Mouse (Mus musculus) lung, postnatal 0 days (tissue): ENCODE measurements around the gene Adam15. TPM values are rescaled to one million over a fixed set of nuclear protein-coding genes. Genes with fewer than 3 reads are reported as not detected.

Experiments
- ATAC-seq: fragments of 200-750 bp; cut with Nextera tagmentation; 2 replicates; pipeline ENCODE4 v1.8.0; 2017; ENCODE audit warnings: moderate library complexity
- DNase-seq: peaks from one replicate; pipeline ENCODE4 v3.0.0-alpha.2; 2016; ENCODE audit warnings: low spot score
- H3K27ac ChIP-seq: fragments of 300-500 bp; sonication (generic); 2 replicates; pipeline ENCODE4 v1.5.1; 2014; ENCODE audit warnings: antibody characterized with exemption, mild to moderate bottlenecking, low read length, mixed read lengths
- H3K27me3 ChIP-seq: fragments of 300-500 bp; sonication (generic); replicated peaks from 2 replicates; pipeline ENCODE4 v1.6.1; 2014; ENCODE audit warnings: low read length, mixed read lengths; ENCODE audit not compliant: insufficient read depth
- H3K36me3 ChIP-seq: fragments of 300-500 bp; sonication (generic); 2 replicates; pipeline ENCODE4 v1.6.1; 2014; ENCODE audit warnings: low read length, mixed read lengths; ENCODE audit not compliant: insufficient read depth
- H3K4me1 ChIP-seq: fragments of 300-500 bp; sonication (generic); 2 replicates; pipeline ENCODE4 v1.6.1; 2014; ENCODE audit warnings: antibody characterized with exemption, low read depth, low read length, mixed read lengths; ENCODE audit not compliant: insufficient read depth
- H3K4me2 ChIP-seq: fragments of 300-500 bp; sonication (generic); replicated peaks from 2 replicates; pipeline ENCODE4 v1.6.1; 2014; ENCODE audit warnings: low read depth, mild to moderate bottlenecking, low read length, moderate library complexity, mixed read lengths
- H3K4me3 ChIP-seq: fragments of 300-500 bp; sonication (generic); 2 replicates; pipeline ENCODE4 v1.5.1; 2014; ENCODE audit warnings: low read depth, low read length
- H3K9ac ChIP-seq: fragments of 300-500 bp; sonication (generic); replicated peaks from 2 replicates; pipeline ENCODE4 v1.6.1; 2014; ENCODE audit warnings: low read depth, mild to moderate bottlenecking
- H3K9me3 ChIP-seq: fragments of 300-500 bp; sonication (generic); 2 replicates; pipeline ENCODE4 v1.6.1; 2016; ENCODE audit warnings: low read length, mixed read lengths
- CTCF ChIP-seq: IDR thresholded peaks from 2 replicates; pipeline ENCODE4 v1.5.1; 2016; ENCODE audit warnings: antibody characterized with exemption, mild to moderate bottlenecking
- EP300 ChIP-seq: IDR thresholded peaks from 2 replicates; pipeline ENCODE4 v1.6.1; 2016; ENCODE audit warnings: antibody characterized with exemption, mild to moderate bottlenecking, control low read depth
- WGBS: fragments of 180-500 bp; shearing (Covaris S2); extraction: QIAGEN DNeasy Blood & Tissue Kit; methylation state at CpG from one replicate; pipeline ENCODE4 v1.1.7; 2014; 5-methylcytosine and 5-hydroxymethylcytosine counted together
- polyA plus RNA-seq: library from polyadenylated mRNA; unstranded; fragments of >200 nt; fragmentation: Nextera tagmentation; extraction: Ambion mirVana; gene quantifications from 2 replicates; pipeline ENCODE4 v1.2.1, GENCODE M21; 2015

The Adam15 gene
- polyA plus RNA-seq, 1 experiment from 2014 or later: 177 TPM

GRCm38 (mm10) chr3:89295685-89296230 lies 54.0 kb downstream of the Adam15 start:
- Histone ChIP-seq H3K27ac (no peak overlapping the region), H3K4me1 (no peaks in the 10 kb centered on the region), H3K9ac (no peak overlapping the region)

GRCm38 (mm10) chr3:89294195-89294594 lies 55.6 kb downstream of the Adam15 start:
- Histone ChIP-seq H3K36me3 (no peaks in the 10 kb centered on the region), H3K27ac (no peak overlapping the region), H3K27me3 (no peaks in the 10 kb centered on the region), H3K4me2 (no peak overlapping the region), H3K9ac (no peak overlapping the region), H3K4me1 (no peaks in the 10 kb centered on the region), H3K9me3 (no peaks in the 10 kb centered on the region), H3K4me3 (no peak overlapping the region)
- TF ChIP-seq EP300 (no peak), CTCF (no peak)
- DNase-seq (no peak), ATAC-seq (no peak)
- 74% methylated on average over 5 of the region's 5 CpGs for WGBS

More at GRCm38 (mm10) chr3:89295685-89296230, 54.0 kb downstream of the Adam15 start:
- no peak for ATAC-seq
- DNase-seq: no peak
- 82% methylated on average over 8 of the region's 8 CpGs for WGBS
- Histone ChIP-seq H3K4me3 (no peak overlapping the region), H3K36me3 (no peaks in the 10 kb centered on the region), H3K9me3 (no peaks in the 10 kb centered on the region), H3K4me2 (no peak overlapping the region), H3K27me3 (no peaks in the 10 kb centered on the region)
- TF ChIP-seq EP300 (no peak), CTCF (no peak)

- Histone ChIP-seq H3K4me1 (no peaks in the 10 kb centered on the region), H3K9ac (no peak overlapping the region), H3K9me3 (no peaks in the 10 kb centered on the region), H3K4me3 (no peak overlapping the region), H3K4me2 (no peak overlapping the region), H3K27me3 (no peaks in the 10 kb centered on the region), H3K27ac (no peak overlapping the region), H3K36me3 (no peaks in the 10 kb centered on the region)
- no peak for ATAC-seq
- no peak for DNase-seq
- 85% methylated on average over 11 of the region's 11 CpGs for WGBS
- TF ChIP-seq EP300 (no peak), CTCF (no peak)
These were observed 56.4 kb downstream of the Adam15 start for GRCm38 (mm10) chr3:89293247-89293918.

DNA sequence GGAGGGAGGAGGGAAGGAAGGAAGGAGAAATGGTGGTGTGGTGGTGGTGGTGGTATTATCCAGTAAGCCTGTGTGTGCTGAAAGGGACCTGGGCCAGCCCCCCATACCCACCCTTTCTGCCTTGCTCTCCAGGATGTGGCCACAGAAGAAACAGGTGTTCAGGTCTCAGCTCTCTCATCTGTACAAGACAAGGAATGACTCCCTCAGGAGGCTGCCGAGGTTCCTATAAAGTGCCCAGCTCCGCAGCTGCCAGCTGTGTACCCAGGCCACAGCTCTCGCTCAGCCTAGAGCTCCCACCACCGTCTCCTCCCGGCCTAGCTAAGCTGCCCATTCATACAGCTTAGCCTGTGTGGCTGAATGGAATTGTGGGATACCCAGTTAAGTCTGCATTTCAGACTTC lies 57.5 kb downstream of the Adam15 start:
- H3K4me1 ChIP-seq: no peaks in the 10 kb centered on the region
- WGBS: 71% methylated on average over 5 of the region's 5 CpGs
- no peaks in the 10 kb centered on the region for H3K9me3 ChIP-seq
- TF ChIP-seq EP300 (no peak), CTCF (no peak)
- H3K9ac ChIP-seq: no peak overlapping the region
- DNase-seq: no peak
- ATAC-seq: no peak
- no peak overlapping the region for H3K27ac ChIP-seq
- H3K4me2 ChIP-seq: no peak overlapping the region
- H3K36me3 ChIP-seq: no peaks in the 10 kb centered on the region
- no peaks in the 10 kb centered on the region for H3K27me3 ChIP-seq
- no peak overlapping the region for H3K4me3 ChIP-seq

DNA sequence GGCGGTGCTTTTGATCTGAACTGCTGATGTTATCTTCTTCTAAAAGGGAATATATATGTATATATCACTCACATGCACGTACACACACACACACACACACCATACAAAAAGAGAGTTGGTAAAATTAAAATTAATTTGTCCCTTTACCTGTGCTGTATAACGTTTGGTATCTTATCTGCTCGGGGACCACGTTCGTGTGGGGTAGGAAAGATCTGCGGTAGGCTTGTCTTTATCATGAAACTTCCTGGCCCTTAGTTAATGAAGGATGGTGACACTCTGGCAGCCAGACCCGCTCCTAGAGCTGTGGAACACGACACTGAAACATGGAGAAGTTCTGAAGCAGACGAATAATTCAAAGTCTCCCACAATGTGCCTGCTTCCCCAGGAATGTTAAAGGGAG lies 57.9 kb downstream of the Adam15 start:
- Histone ChIP-seq H3K27ac (no peak overlapping the region), H3K9me3 (no peaks in the 10 kb centered on the region), H3K4me3 (no peak overlapping the region), H3K4me2 (no peak overlapping the region), H3K4me1 (no peaks in the 10 kb centered on the region), H3K36me3 (no peaks in the 10 kb centered on the region), H3K27me3 (no peaks in the 10 kb centered on the region), H3K9ac (no peak overlapping the region)
- ATAC-seq: no peak
- 49% methylated on average over 10 of the region's 10 CpGs for WGBS
- DNase-seq: no peak
- TF ChIP-seq EP300: no peak
- TF ChIP-seq CTCF: no peak

Other genes with a start within 250 kb of the Adam15 start
- not detected in 2 replicates for gene Gm43738, start 248.9 kb downstream of the Adam15 start, polyA plus RNA-seq
- gene Fdps, start 248.0 kb downstream of the Adam15 start, polyA plus RNA-seq: 185 and 199 TPM in 2 replicates
- gene Pklr, start 213.9 kb downstream of the Adam15 start, polyA plus RNA-seq: 0.14 and 0.32 TPM in 2 replicates
- gene Hcn3, start 189.8 kb downstream of the Adam15 start, polyA plus RNA-seq: 0.19 and 0.31 TPM in 2 replicates
- gene Clk2, start 185.2 kb downstream of the Adam15 start, polyA plus RNA-seq: 16.2 and 17.7 TPM in 2 replicates
- gene Scamp3, start 172.5 kb downstream of the Adam15 start, polyA plus RNA-seq: 89.6 and 94.2 TPM in 2 replicates
- gene Fam189b, start 166.9 kb downstream of the Adam15 start, polyA plus RNA-seq: 6.6 and 8.4 TPM in 2 replicates
- 44.4 and 46.5 TPM in 2 replicates for gene Gba, start 147.1 kb downstream of the Adam15 start, polyA plus RNA-seq
- gene Thbs3, start 134.8 kb downstream of the Adam15 start, polyA plus RNA-seq: 77.3 and 77.7 TPM in 2 replicates
- 99.3 and 116 TPM in 2 replicates for gene Mtx1, start 122.9 kb downstream of the Adam15 start, polyA plus RNA-seq
- 300 and 307 TPM in 2 replicates for gene Muc1, start 120.9 kb downstream of the Adam15 start, polyA plus RNA-seq
- gene Krtcap2, start 104.0 kb downstream of the Adam15 start, polyA plus RNA-seq: 282 and 309 TPM in 2 replicates
- gene Trim46, start 103.7 kb downstream of the Adam15 start, polyA plus RNA-seq: 1.8 and 2.1 TPM in 2 replicates
- 125 and 136 TPM in 2 replicates for gene Dpm3, start 90.6 kb downstream of the Adam15 start, polyA plus RNA-seq
- gene Slc50a1, start 79.4 kb downstream of the Adam15 start, polyA plus RNA-seq: 95.7 and 96.4 TPM in 2 replicates
- gene Efna1, start 68.9 kb downstream of the Adam15 start, polyA plus RNA-seq: 174 and 188 TPM in 2 replicates
- 4.4 and 6.7 TPM in 2 replicates for gene Efna3, start 27.0 kb downstream of the Adam15 start, polyA plus RNA-seq
- gene Efna4, start 12.0 kb downstream of the Adam15 start, polyA plus RNA-seq: 9.7 and 10.3 TPM in 2 replicates
- 0.16 and 0.25 TPM in 2 replicates for gene Dcst2, start 12.0 kb upstream of the Adam15 start, polyA plus RNA-seq
- 0.11 and 0.38 TPM in 2 replicates for gene Dcst1, start 15.3 kb upstream of the Adam15 start, polyA plus RNA-seq
- 6.4 and 7.3 TPM in 2 replicates for gene Zbtb7b, start 44.8 kb upstream of the Adam15 start, polyA plus RNA-seq
- gene Lenep, start 52.8 kb upstream of the Adam15 start, polyA plus RNA-seq: not detected in 2 replicates
- 17.9 and 18.2 TPM in 2 replicates for gene Flad1, start 61.9 kb upstream of the Adam15 start, polyA plus RNA-seq
- gene Cks1b, start 68.4 kb upstream of the Adam15 start, polyA plus RNA-seq: 75.5 and 83.0 TPM in 2 replicates
- 52.6 and 55.7 TPM in 2 replicates for gene Shc1, start 68.4 kb upstream of the Adam15 start, polyA plus RNA-seq
- 19.4 and 20.7 TPM in 2 replicates for gene Pygo2, start 80.2 kb upstream of the Adam15 start, polyA plus RNA-seq
- gene Pbxip1, start 86.7 kb upstream of the Adam15 start, polyA plus RNA-seq: 55.9 and 63.0 TPM in 2 replicates
- gene Pmvk, start 104.5 kb upstream of the Adam15 start, polyA plus RNA-seq: 53.5 and 96.6 TPM in 2 replicates
- 1.00 and 1.0 TPM in 2 replicates for gene Kcnn3, start 170.2 kb upstream of the Adam15 start, polyA plus RNA-seq